Mouse (Mus musculus) erythroblast, embryonic 14.5 days (primary cell): Measurements from ENCODE around the gene 1110051M20Rik.

ENCODE experiments used
- GATA1 ChIP-seq: IDR thresholded peaks from 2 replicates; pipeline ENCODE4 v1.6.1; 2012; ENCODE audit warnings: low read length, inconsistent platforms, mixed read lengths
- TAL1 ChIP-seq: IDR thresholded peaks from 3 replicates; pipeline ENCODE4 v1.6.1; 2012; ENCODE audit warnings: low read length, inconsistent platforms, mixed read lengths

GRCm38 (mm10) chr2:91467613-91468012 lies 23.1 kb upstream of the 1110051M20Rik start:
- TF ChIP-seq TAL1 (no peak), GATA1 (no peak)
